Mouse (Mus musculus): ENCODE measurements around the gene Mboat1. TPM values are rescaled to one million over a fixed set of nuclear protein-coding genes. Genes with fewer than 3 reads are reported as not detected.

The Mboat1 gene
- polyA plus RNA-seq, 1 experiment from 2014 or later, result 1.5 TPM

DNA sequence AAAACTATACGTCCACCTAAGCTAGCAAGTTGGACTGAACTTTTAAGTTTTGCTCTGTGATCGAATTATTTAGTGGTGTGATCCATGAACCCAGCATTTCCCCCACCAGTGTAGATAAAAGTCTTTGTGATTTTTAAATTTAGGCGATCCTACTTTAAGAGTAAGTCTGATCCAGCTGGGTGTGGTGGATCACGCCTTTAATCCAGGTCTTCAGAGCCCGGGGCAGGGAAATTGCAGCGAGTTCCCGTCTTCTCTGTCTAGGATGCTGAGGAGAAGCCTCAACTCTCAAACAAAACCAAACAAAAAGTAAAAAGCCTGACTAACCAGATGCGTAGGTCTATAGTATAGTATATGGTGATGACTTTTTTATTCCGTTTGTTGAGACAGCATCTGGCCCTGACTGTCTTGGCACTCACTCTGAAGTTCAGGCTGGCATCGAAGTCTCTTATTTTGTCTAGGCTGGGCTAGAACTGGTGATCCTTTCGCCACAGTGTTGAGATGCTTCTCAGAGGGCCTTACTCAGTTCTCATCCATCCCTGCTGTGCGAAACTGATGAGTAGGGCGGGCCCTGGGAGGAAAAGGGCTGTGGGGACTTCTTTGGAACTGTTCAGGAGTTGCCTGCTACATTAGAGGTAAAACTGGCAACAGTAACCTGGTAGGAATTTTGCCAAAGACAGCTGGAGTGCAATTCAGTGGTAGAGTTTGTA is 787 bp downstream of the Mboat1 start:
- Histone ChIP-seq H3K36me3 (replicated peaks; ENCODE audit: insufficient read depth, low read length) (no peaks in the 10 kb centered on the region), H3K4me1 (ENCODE audit: insufficient read depth) (peaks cover 5% of the 10 kb centered on the region; the same call in 1 of the 2 replicates), H3K4me3 (ENCODE audit: low read depth, low read length) (peak overlapping the region; percentile 60), H3K27me3 (ENCODE audit: insufficient read depth, low read length) (peaks cover 11% of the 10 kb centered on the region; the same call in 1 of the 2 replicates), H3K9ac (replicated peaks) (peak overlapping the region; percentile 60; the same call in 1 of the 2 replicates), H3K4me2 (ENCODE audit: low read depth, low read length) (peak overlapping the region; percentile 89), H3K9me3 (ENCODE audit: low read length) (no peaks in the 10 kb centered on the region), H3K27ac (ENCODE audit: low read depth) (no peak overlapping the region)
- ATAC-seq (no peak), DNase-seq (no peak)
- TF ChIP-seq EP300 (IDR thresholded peaks at IDR 0.05; ENCODE audit: low read depth) (no peak), CTCF (IDR thresholded peaks at IDR 0.05; ENCODE audit: low read depth) (no peak)
- 34% methylated on average over 13 of the region's 13 CpGs for WGBS (ENCODE audit: insufficient replicate concordance)

DNA sequence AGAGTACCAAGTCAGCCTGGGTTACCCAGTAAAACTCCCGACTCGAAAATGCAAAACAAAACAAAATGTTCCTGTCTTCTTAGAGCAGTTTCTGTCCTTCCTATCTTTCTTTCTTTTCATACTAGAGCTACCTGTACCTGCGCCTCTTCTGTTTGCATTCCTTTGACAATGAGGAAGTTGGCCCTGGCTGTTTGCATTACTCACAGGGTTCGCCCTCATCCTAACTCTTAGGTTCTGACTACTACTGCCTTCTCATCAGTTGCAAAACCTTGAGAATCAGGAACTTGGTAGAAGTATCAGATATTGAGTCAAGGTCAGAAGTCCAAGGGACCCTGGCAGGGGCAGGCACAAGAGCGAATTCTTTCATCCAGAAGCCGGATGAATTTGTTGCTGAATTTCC is 1.7 kb downstream of the Mboat1 start:
- TF ChIP-seq EP300 (IDR thresholded peaks at IDR 0.05; ENCODE audit: low read depth) (no peak), CTCF (IDR thresholded peaks at IDR 0.05; ENCODE audit: low read depth) (no peak)
- H3K4me3 ChIP-seq (ENCODE audit: low read depth, low read length), result no peak overlapping the region

DNA sequence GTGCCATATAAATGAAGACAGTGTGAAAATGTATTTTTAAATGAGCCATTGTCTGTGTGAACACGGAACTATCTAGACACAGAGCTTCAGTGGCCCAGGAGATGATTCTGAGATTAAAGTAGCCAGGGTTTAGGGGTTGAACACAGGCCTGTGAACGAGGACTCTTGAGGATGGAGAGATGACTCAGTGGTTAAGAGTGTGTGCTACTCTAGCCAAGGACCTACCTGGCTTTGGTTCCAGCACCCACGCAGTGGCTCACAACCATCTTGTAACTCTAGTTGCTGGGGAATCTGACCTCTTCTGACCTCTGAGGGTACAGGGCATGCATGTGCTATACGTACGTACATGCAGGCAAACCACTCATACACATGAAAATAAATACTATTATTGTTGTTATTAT is 3.9 kb downstream of the Mboat1 start:
- DNase-seq, result no peak
- Histone ChIP-seq H3K9ac (replicated peaks) (no peak overlapping the region), H3K9me3 (ENCODE audit: low read length) (no peaks in the 10 kb centered on the region), H3K27ac (ENCODE audit: low read depth) (no peak overlapping the region), H3K36me3 (replicated peaks; ENCODE audit: insufficient read depth, low read length) (no peaks in the 10 kb centered on the region), H3K4me1 (ENCODE audit: insufficient read depth) (peaks cover 5% of the 10 kb centered on the region; the same call in 1 of the 2 replicates), H3K4me2 (ENCODE audit: low read depth, low read length) (no peak overlapping the region), H3K27me3 (ENCODE audit: insufficient read depth, low read length) (peaks cover 8% of the 10 kb centered on the region; the same call in 1 of the 2 replicates), H3K4me3 (ENCODE audit: low read depth, low read length) (no peak overlapping the region)
- TF ChIP-seq EP300 (IDR thresholded peaks at IDR 0.05; ENCODE audit: low read depth), result no peak
- no peak for TF ChIP-seq CTCF (IDR thresholded peaks at IDR 0.05; ENCODE audit: low read depth)
- no peak for ATAC-seq
- WGBS (ENCODE audit: insufficient replicate concordance), result 81% methylated on average over 5 of the region's 5 CpGs

More for the DNA sequence above, 1.7 kb downstream of the Mboat1 start:
- no peak for ATAC-seq
- Histone ChIP-seq H3K9ac (replicated peaks) (no peak overlapping the region), H3K27ac (ENCODE audit: low read depth) (no peak overlapping the region), H3K9me3 (ENCODE audit: low read length) (no peaks in the 10 kb centered on the region), H3K4me2 (ENCODE audit: low read depth, low read length) (no peak overlapping the region), H3K4me1 (ENCODE audit: insufficient read depth) (peaks cover 5% of the 10 kb centered on the region; the same call in 1 of the 2 replicates), H3K27me3 (ENCODE audit: insufficient read depth, low read length) (peaks cover 11% of the 10 kb centered on the region; the same call in 1 of the 2 replicates), H3K36me3 (replicated peaks; ENCODE audit: insufficient read depth, low read length) (no peaks in the 10 kb centered on the region)
- 64% methylated on average over 6 of the region's 6 CpGs for WGBS (ENCODE audit: insufficient replicate concordance)
- no peak for DNase-seq

DNA sequence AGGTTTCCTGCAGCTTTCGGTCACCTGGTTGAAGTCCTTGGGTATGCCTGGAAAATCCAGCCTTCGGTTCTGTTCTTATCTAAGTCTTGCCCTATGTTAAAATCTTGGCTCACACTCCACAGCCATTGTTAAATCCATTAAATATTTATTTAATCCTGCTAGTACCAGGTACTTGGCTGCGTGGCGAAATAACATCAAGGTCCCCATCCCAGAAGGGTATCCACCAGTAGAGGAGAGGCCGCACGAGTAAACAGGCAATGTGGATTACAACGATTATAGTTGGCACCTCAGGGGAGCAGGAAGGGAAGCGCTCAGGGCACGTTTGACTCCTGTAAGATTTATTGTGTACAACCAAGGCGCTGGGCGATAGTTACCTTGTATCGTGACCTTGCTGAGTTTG is 4.4 kb downstream of the Mboat1 start:
- Histone ChIP-seq H3K4me3 (ENCODE audit: low read depth, low read length) (no peak overlapping the region), H3K27me3 (ENCODE audit: insufficient read depth, low read length) (peaks cover 5% of the 10 kb centered on the region; the same call in 1 of the 2 replicates), H3K9ac (replicated peaks) (no peak overlapping the region), H3K27ac (ENCODE audit: low read depth) (no peak overlapping the region), H3K36me3 (replicated peaks; ENCODE audit: insufficient read depth, low read length) (no peaks in the 10 kb centered on the region), H3K9me3 (ENCODE audit: low read length) (no peaks in the 10 kb centered on the region), H3K4me2 (ENCODE audit: low read depth, low read length) (no peak overlapping the region), H3K4me1 (ENCODE audit: insufficient read depth) (peaks cover 5% of the 10 kb centered on the region; the same call in 1 of the 2 replicates)
- DNase-seq, result no peak
- 83% methylated on average over 12 of the region's 12 CpGs for WGBS (ENCODE audit: insufficient replicate concordance)
- ATAC-seq, result no peak
- no peak for TF ChIP-seq EP300 (IDR thresholded peaks at IDR 0.05; ENCODE audit: low read depth)
- TF ChIP-seq CTCF (IDR thresholded peaks at IDR 0.05; ENCODE audit: low read depth), result no peak

DNA sequence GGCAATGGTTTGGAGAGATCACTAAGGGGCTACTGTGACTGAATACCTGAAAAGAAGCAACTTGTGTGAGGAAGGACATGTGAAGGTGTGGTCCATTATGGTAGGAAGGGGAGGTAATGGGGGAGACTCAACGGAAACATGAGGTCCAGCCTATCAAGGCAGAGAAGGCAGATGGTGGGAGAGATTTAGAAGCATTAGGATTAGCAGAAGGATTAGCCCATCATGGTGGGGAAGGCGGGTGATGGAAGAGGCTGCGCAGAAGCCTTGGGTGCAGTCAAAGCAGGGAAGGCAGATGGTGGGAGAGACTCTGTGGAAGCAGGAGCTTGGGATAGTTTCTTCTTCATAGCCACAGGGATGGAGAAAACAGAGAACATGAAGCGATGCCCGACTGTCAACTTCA is 5.7 kb downstream of the Mboat1 start:
- DNase-seq (no peak), ATAC-seq (no peak)
- Histone ChIP-seq H3K9ac (replicated peaks) (no peak overlapping the region), H3K4me3 (ENCODE audit: low read depth, low read length) (no peak overlapping the region), H3K4me1 (ENCODE audit: insufficient read depth) (no peaks in the 10 kb centered on the region; the same call in 1 of the 2 replicates), H3K4me2 (ENCODE audit: low read depth, low read length) (no peak overlapping the region), H3K36me3 (replicated peaks; ENCODE audit: insufficient read depth, low read length) (no peaks in the 10 kb centered on the region), H3K27me3 (ENCODE audit: insufficient read depth, low read length) (no peaks in the 10 kb centered on the region), H3K9me3 (ENCODE audit: low read length) (no peaks in the 10 kb centered on the region), H3K27ac (ENCODE audit: low read depth) (no peak overlapping the region)
- WGBS (ENCODE audit: insufficient replicate concordance), result 88% methylated on average over 5 of the region's 5 CpGs
- TF ChIP-seq EP300 (IDR thresholded peaks at IDR 0.05; ENCODE audit: low read depth), result no peak
- TF ChIP-seq CTCF (IDR thresholded peaks at IDR 0.05; ENCODE audit: low read depth), result no peak

DNA sequence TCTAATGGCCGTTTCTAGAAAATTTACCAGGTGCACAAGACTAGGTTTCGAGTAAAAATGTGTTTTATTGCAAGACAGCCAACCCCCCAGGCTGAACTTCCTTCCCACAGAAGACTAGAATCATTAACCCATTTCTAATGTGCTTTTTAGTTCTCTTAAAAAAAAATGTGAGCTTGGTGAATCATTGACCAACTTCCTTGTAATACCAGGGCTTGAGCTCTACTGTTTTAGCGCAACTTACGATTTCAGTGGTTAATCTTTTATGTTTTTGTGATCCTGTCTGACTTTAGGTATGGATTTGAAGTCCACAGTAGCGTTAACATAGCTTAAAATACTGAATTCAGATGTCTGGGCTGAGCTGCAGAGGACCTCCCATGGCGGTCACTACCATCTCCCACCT is 10.2 kb downstream of the Mboat1 start:
- 59% methylated on average over 6 of the region's 6 CpGs for WGBS (ENCODE audit: insufficient replicate concordance)
- Histone ChIP-seq H3K4me1 (ENCODE audit: insufficient read depth) (0 out of 2 replicates have a peak, but pooled peaks cover 3% of the 10 kb centered on the region), H3K27ac (ENCODE audit: low read depth) (no peak overlapping the region), H3K4me3 (ENCODE audit: low read depth, low read length) (no peak overlapping the region), H3K36me3 (replicated peaks; ENCODE audit: insufficient read depth, low read length) (no peaks in the 10 kb centered on the region), H3K4me2 (ENCODE audit: low read depth, low read length) (no peak overlapping the region), H3K9me3 (ENCODE audit: low read length) (no peaks in the 10 kb centered on the region), H3K27me3 (ENCODE audit: insufficient read depth, low read length) (no peaks in the 10 kb centered on the region), H3K9ac (replicated peaks) (no peak overlapping the region)
- DNase-seq (no peak), ATAC-seq (no peak)
- TF ChIP-seq CTCF (IDR thresholded peaks at IDR 0.05; ENCODE audit: low read depth) (no peak), EP300 (IDR thresholded peaks at IDR 0.05; ENCODE audit: low read depth) (no peak)
